Mouse (Mus musculus) midbrain, postnatal 0 days (tissue): ENCODE data around the gene Coa4. TPM values are rescaled to one million over a fixed set of nuclear protein-coding genes. Genes with fewer than 3 reads are reported as not detected.
A peak's percentile ranks its signal among the peaks of the same experiment; 100 is the strongest.

ENCODE experiments used
- ATAC-seq: fragments of 200-750 bp; cut with Nextera tagmentation; 2 replicates; pipeline ENCODE4 v1.8.0; 2017; ENCODE audit warnings: moderate number of reproducible peaks, mild to moderate bottlenecking, moderate TSS enrichment, moderate library complexity; ENCODE audit not compliant: low FRiP score
- DNase-seq: peaks from one replicate; pipeline ENCODE4 v3.0.0-alpha.2; 2015; ENCODE audit warnings: low spot score
- H3K27ac ChIP-seq: fragments of 300-500 bp; sonication (generic); 2 replicates; pipeline ENCODE4 v1.5.1; 2014; ENCODE audit warnings: low read depth, mild to moderate bottlenecking, low read length, mixed read lengths
- H3K27me3 ChIP-seq: fragments of 300-500 bp; sonication (generic); 2 replicates; pipeline ENCODE4 v1.6.1; 2014; ENCODE audit warnings: low read length, control low read depth, mixed read lengths; ENCODE audit not compliant: insufficient read depth
- H3K36me3 ChIP-seq: fragments of 300-500 bp; sonication (generic); 2 replicates; pipeline ENCODE4 v1.6.1; 2014; ENCODE audit warnings: low read length, control low read depth, mixed read lengths; ENCODE audit not compliant: insufficient read depth
- H3K4me1 ChIP-seq: fragments of 300-500 bp; sonication (generic); 2 replicates; pipeline ENCODE4 v1.6.1; 2014; ENCODE audit warnings: mild to moderate bottlenecking, control low read depth, antibody characterized with exemption, low read length, mixed read lengths; ENCODE audit not compliant: insufficient read depth
- H3K4me2 ChIP-seq: fragments of 300-500 bp; sonication (generic); 2 replicates; pipeline ENCODE4 v1.6.1; 2014; ENCODE audit warnings: low read depth, mild to moderate bottlenecking, low read length, mixed read lengths; ENCODE audit not compliant: poor library complexity, severe bottlenecking
- H3K4me3 ChIP-seq: fragments of 300-500 bp; sonication (generic); 2 replicates; pipeline ENCODE4 v1.5.1; 2014; ENCODE audit warnings: low read depth, mild to moderate bottlenecking, low read length, moderate library complexity
- H3K9ac ChIP-seq: fragments of 300-500 bp; sonication (generic); replicated peaks from 2 replicates; pipeline ENCODE4 v1.6.1; 2014; ENCODE audit warnings: mild to moderate bottlenecking, low read length, moderate library complexity, mixed read lengths; ENCODE audit not compliant: poor library complexity, severe bottlenecking
- H3K9me3 ChIP-seq: fragments of 300-500 bp; sonication (generic); 2 replicates; pipeline ENCODE4 v1.6.1; 2016; ENCODE audit warnings: low read length, control low read depth
- CTCF ChIP-seq: IDR thresholded peaks from 2 replicates; pipeline ENCODE4 v1.5.1; 2016; ENCODE audit warnings: antibody characterized with exemption, mild to moderate bottlenecking
- whole genome bisulfite sequencing: fragments of 180-500 bp; shearing (Covaris S2); extraction: QIAGEN DNeasy Blood & Tissue Kit; methylation state at CpG from one replicate; pipeline ENCODE4 v1.1.7; 2014; 5-methylcytosine and 5-hydroxymethylcytosine counted together
- polyA plus RNA-seq: library from polyadenylated mRNA; unstranded; fragments of >200 nt; fragmentation: Nextera tagmentation; extraction: Ambion mirVana; gene quantifications from 2 replicates; pipeline ENCODE4 v1.2.1, GENCODE M21; 2015
- total RNA-seq: library from RNA; depleted of rRNA; stranded (reverse); fragments of >200 nt; gene quantifications from 2 replicates; pipeline ENCODE4 v1.2.3, GENCODE M21; 2014

Gene Coa4
- total and polyA plus RNA-seq, 2 experiments from 2014 or later = 3.9 to 6.5 TPM

- H3K4me2 ChIP-seq = no peak overlapping the region
- no peak for TF ChIP-seq CTCF
- H3K4me3 ChIP-seq = no peak overlapping the region
- no peak overlapping the region for H3K9ac ChIP-seq
- WGBS = 97% methylated on average over 9 of the region's 9 CpGs
- H3K4me1 ChIP-seq = peaks cover 12% of the 10 kb centered on the region; the same call in 1 of the 2 replicates
- H3K36me3 ChIP-seq = 0 out of 2 replicates have a peak, but pooled peaks cover 3% of the 10 kb centered on the region
- H3K27ac ChIP-seq = peak overlapping the region; percentile 89; the same call in 1 of the 2 replicates
- H3K9me3 ChIP-seq = no peaks in the 10 kb centered on the region
- no peaks in the 10 kb centered on the region for H3K27me3 ChIP-seq
- no peak for DNase-seq
- no peak for ATAC-seq
Measured at GRCm38 (mm10) chr7:100496791-100497190, 40.1 kb upstream of the Coa4 start.

- no peak for DNase-seq
- ATAC-seq = no peak
- no peak for TF ChIP-seq CTCF
- Histone ChIP-seq H3K27me3 (no peaks in the 10 kb centered on the region), H3K27ac (no peak overlapping the region), H3K9ac (no peak overlapping the region), H3K9me3 (no peaks in the 10 kb centered on the region), H3K4me1 (peaks cover 12% of the 10 kb centered on the region; the same call in 1 of the 2 replicates), H3K36me3 (0 out of 2 replicates have a peak, but pooled peaks cover 3% of the 10 kb centered on the region), H3K4me2 (no peak overlapping the region), H3K4me3 (no peak overlapping the region)
- 72% methylated on average over 4 of the region's 4 CpGs for WGBS
Measured at GRCm38 (mm10) chr7:100497402-100497801, 39.5 kb upstream of the Coa4 start.

- H3K27ac ChIP-seq = no peak overlapping the region
- no peak for TF ChIP-seq CTCF
- no peak for ATAC-seq
- H3K4me1 ChIP-seq = peaks cover 10% of the 10 kb centered on the region; the same call in 1 of the 2 replicates
- DNase-seq = no peak
- 92% methylated on average over 13 of the region's 13 CpGs for WGBS
- no peaks in the 10 kb centered on the region for H3K9me3 ChIP-seq
- H3K36me3 ChIP-seq = 0 out of 2 replicates have a peak, but pooled peaks cover 3% of the 10 kb centered on the region
- H3K4me2 ChIP-seq = no peak overlapping the region
- H3K9ac ChIP-seq = no peak overlapping the region
- H3K4me3 ChIP-seq = no peak overlapping the region
- no peaks in the 10 kb centered on the region for H3K27me3 ChIP-seq
Measured at GRCm38 (mm10) chr7:100497982-100498381, 38.9 kb upstream of the Coa4 start.

GRCm38 (mm10) chr7:100499465-100499864 lies 37.4 kb upstream of the Coa4 start:
- Histone ChIP-seq H3K27ac (no peak overlapping the region), H3K9me3 (no peaks in the 10 kb centered on the region), H3K36me3 (0 out of 2 replicates have a peak, but pooled peaks cover 3% of the 10 kb centered on the region), H3K4me2 (no peak overlapping the region), H3K27me3 (no peaks in the 10 kb centered on the region), H3K4me3 (no peak overlapping the region), H3K9ac (no peak overlapping the region), H3K4me1 (peaks cover 10% of the 10 kb centered on the region; the same call in 1 of the 2 replicates)
- ATAC-seq = no peak
- TF ChIP-seq CTCF = no peak
- no peak for DNase-seq

- H3K36me3 ChIP-seq = 0 out of 2 replicates have a peak, but pooled peaks cover 3% of the 10 kb centered on the region
- H3K27me3 ChIP-seq = no peaks in the 10 kb centered on the region
- 75% methylated on average over 16 of the region's 16 CpGs for WGBS
- ATAC-seq (no peak), DNase-seq (no peak)
- H3K4me2 ChIP-seq = no peak overlapping the region
- H3K9me3 ChIP-seq = no peaks in the 10 kb centered on the region
- no peak overlapping the region for H3K9ac ChIP-seq
- TF ChIP-seq CTCF = no peak
- no peak overlapping the region for H3K27ac ChIP-seq
- peaks cover 6% of the 10 kb centered on the region; the same call in 1 of the 2 replicates for H3K4me1 ChIP-seq
- H3K4me3 ChIP-seq = no peak overlapping the region
Measured at GRCm38 (mm10) chr7:100500276-100500977, 36.4 kb upstream of the Coa4 start.
